Mouse (Mus musculus) cerebral cortex, adult 2 months (tissue): ENCODE data around the gene Rasgef1a.

Experiments used
- WGBS: fragments of 180-500 bp; shearing (Covaris S2); methylation state at CpG from one replicate; pipeline ENCODE4 v1.1.7; 2018; 5-methylcytosine and 5-hydroxymethylcytosine counted together

The Rasgef1a gene

DNA sequence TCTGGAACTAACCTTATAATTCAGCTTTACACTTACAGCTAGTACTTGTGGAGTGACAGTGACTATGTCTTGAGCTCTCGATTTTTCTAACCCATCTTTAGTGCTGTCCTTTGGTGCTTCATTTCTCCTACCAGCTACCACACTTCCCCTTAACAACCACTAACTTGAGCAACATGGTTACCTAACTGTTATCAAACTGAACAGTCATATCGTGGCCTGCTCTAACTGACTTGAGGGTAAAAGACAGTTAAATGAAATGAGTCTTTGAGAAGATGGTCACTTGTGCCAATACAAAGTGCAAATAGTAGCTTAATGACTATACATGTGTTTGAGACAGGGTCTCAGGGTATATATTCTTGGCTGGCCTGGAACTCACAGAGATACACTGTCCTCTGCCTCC is 125.9 kb downstream of the Rasgef1a start:
- 77% methylated on average over 2 of the region's 2 CpGs for WGBS

DNA sequence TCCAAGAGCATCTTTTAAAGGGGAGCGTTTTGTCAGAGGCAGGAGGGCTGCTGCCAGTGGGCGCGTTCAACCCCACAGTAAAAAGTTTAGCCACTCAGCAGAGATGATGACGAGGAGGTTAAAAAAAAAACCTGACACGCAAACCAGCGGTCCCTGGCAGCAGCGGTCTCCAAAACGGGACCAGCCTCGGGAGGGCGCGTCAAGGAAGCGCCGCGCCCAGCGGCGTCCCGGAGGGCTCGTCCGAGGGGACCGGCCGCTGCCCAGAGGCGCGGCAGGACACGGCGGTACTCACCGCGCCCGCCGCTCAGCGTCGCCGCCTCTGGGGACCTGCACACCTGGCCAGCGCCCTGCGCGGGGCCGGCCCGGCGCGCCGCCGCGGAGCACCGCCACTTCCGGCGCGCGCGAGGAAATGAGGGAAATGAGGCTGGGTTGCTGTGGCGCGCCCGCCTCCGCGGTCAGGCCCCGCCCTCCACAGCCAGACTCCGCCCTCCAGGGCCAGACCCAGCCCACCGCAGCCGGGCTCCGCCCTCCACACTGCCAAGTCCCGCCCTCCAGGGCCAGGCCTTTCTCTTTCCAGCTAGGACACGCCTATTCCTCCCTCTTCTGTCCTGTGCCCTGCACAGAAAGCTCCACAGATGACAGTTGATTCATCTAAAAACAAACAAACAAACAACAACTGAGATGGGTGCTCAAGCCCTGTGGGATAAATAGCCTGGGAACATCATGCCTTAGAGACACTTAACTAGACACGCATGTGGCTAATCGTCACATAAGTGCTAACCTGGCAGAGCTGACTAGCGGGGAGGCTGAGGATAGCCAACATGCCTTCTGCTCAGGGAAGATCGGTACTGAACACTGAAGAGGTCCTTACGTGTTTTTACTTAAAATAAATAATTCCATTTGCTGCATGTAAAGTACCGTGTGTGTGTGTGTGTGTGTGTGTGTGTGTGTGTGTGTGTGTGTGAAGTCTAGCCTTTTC is 127.8 kb downstream of the Rasgef1a start, which contains the start of gene Csgalnact2:
TSS of gene Csgalnact2 (minus strand) at position 410 of the 979 bp plus-strand sequence.
- 2% methylated on average over 61 of the region's 66 CpGs for WGBS

DNA sequence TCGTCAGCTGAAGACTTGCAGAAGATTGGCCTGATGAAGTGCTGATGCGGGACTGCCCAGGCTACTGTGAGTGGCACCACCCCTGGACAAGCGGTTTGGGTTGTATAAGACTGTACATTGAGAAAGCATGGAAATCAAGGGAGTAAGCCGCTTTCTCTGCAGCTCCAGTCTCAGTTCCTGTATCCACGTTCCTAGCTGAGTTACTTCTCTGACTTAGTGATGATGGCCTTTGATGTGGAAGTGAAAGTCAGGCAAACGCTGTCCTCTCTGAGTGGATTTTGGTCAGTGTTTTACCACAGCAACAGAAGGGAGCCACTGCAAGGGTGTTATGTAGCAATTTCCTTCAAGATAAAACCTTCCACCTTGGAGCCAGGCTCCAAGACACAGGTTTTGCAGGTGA is 129.7 kb downstream of the Rasgef1a start:
- 85% methylated on average over 6 of the region's 6 CpGs for WGBS
